Mouse (Mus musculus) CD4-positive, CD25-positive, alpha-beta regulatory T cell, adult 4 months (primary cell): Measurements from ENCODE around the gene Kcnma1. TPM values are rescaled to one million over a fixed set of nuclear protein-coding genes. Genes with fewer than 3 reads are reported as not detected.

Experiments
- ATAC-seq: one replicate; pipeline ENCODE4 v1.8.0; 2017
- polyA plus RNA-seq, 2 experiments: library from polyadenylated mRNA; unstranded; fragments of 100-300 nt; shearing (Covaris generic); gene quantifications; one replicate each; pipeline ENCODE4 v1.2.1; 2017

Kcnma1 gene
- polyA plus RNA-seq, 2 experiments from 2014 or later: not detected

DNA sequence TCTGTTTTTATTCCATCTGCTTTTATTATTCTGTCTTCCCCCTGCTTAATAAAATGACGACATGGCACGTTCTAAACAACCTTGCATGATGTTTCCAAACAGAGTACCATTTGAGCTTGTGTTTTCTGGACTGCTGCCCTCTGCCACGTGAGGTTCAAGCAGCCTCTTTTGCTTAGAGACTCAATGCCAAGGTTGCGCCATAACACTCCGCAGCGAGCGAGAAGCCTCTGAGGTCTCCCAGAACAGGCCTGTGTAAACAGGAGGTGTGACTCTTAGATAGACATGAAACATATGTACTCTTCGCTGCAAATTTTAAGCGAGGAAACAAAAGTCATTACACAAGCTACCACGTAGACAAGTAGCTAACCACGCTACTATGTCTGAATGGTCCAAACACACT is 55.2 kb downstream of the Kcnma1 start:
- no peak for ATAC-seq

DNA sequence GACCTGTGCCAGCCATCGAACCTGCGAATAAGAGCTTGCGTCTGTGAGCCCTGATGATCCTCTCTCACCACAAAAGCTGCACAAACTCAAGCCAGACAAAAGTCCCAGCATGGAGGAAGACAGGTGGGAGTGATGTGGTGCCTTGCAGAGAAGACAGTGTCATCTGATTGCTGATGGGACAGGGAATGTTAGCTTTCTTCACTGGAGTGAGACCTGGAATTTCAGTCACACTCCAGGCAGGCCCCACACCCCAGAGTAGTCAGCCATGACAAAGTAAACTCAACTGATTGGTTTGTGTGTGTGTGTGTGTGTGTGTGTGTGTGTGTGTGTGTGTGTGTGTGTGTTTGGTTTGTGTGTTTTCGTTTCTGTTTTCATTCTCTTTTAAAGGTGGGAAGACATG is 57.0 kb downstream of the Kcnma1 start:
- ATAC-seq: no peak

DNA sequence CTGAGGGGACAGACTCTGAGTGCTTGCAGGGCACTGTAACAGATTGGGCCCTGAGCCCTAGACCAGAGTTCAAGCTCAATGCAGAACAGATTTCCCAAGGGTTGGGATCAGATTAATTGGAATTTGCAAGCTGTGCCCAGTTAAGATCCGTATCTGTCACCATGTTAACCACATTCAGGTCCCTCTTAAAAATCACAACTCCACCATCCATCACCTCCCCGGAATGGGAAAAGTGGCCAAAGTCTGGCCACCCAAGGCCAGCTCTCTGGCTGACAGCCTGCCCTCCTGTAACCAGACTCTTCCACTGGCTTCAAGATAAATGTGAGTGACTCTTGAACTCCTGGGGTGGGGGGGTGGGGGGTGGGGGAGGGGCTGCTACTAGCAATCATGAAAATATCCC is 70.4 kb downstream of the Kcnma1 start:
- ATAC-seq: no peak

DNA sequence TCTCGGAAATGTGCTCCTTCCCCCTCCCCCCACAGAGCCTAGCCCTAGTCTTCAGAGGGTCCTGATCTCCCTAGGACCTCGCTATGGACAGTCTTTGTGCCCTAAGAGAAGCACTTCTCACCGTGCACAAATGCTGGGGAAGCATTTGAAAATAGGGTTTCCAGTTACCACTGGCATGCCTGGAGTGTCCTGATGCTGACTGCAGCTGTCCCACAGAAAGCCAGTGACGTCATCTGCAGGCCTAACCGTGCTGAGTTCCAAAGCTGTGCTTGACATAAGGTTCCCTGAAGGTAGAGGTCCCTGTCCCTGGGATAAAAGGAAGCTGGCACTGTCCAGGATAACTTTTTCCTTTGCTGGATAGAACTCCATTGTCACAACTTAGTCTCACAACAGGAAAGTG is 71.1 kb downstream of the Kcnma1 start:
- no peak for ATAC-seq

DNA sequence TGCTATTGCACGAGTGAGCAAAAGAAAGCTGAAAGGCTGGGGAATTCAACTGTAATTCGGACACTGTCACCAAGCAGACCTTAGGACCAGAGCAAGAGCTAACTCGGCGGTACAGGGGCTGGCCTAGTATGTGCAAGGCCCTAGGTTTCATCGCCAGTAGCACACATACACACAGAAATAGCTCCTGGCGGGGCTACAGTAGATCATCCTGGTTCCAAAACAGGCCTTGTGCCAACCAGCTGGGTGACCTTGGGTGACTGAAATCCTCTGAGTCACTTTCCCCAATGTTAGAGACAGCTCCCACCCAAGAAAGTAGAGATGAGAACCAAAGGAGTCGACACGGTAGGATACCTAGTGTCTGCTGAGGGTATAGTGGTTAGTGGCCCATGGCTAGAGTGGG is 72.2 kb downstream of the Kcnma1 start:
- no peak for ATAC-seq

DNA sequence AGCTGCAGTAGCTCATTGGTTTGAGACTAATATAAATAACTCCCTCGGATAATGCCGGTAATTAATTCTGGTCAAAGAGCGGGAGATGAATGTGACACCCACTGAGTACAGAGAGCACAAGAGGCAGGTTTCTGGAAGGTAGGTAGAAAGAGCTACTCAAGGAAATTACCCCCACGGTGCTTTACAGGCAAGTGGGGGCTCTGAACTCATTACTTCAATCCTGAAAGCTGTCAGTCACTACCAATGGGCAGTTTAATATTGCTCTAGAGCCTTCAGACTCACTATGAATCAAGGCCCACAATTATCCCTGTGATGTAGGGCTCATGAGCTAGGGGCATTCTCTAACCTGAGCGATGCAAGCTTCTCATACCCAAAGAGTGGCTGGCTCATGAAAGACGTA is 79.3 kb downstream of the Kcnma1 start:
- ATAC-seq: no peak

DNA sequence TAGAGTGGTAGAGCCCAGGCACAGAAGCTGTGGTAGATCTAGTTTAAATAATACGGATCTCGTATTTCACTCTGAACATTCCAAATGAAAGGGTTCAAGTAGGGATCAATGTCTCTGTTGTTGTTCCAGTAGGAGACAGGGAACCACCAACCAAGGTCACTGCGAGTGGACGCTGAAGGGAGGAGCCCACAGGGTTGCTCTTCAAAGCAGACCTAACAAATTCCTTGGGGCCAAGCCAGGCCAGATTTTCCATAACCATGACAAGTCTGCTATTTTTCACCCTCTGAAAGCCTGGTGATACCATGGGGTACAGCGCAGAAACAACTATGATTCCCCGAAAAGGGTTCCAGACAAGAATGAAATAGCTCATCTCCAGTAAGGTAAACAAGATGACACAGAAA is 82.6 kb downstream of the Kcnma1 start:
- ATAC-seq: no peak

DNA sequence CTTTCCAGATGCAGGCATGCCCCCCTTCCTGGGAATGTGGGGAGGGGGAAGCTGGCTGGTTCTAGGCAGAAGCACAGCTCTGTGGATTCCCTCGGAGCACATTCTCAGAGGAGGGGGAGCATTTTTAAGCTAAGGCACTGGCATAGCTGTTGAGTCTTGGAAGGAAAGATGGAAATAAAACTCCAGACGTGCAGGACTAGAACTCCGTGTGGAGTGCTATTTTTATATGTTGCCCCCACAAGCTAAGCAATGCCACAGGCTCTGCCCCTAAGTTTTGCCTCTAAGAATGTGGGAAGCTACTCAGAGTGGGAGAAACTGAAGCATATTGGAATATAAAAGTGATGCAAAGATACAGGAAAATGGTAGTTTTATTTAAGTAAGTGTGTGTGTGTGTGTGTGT is 85.1 kb downstream of the Kcnma1 start:
- no peak for ATAC-seq

DNA sequence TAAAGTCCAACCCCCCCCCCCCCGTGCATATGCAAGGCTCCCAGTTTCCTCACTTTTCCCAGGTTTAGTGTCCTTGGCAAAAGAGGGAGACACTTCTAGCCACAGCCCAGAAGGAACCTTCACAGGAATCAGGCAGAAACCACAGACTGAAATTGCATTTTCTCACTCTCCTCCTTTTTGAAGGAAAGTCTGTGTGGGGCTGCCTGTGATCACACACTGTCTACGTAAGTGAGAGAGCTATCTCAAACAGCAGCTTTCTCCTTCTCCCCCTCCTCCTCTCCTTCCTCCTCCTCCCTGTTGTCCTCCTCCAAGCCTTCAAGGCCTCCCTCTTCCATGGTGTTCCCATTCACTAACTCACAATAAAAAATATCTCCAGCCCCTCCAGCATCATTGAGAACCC is 90.9 kb downstream of the Kcnma1 start:
- ATAC-seq: no peak

DNA sequence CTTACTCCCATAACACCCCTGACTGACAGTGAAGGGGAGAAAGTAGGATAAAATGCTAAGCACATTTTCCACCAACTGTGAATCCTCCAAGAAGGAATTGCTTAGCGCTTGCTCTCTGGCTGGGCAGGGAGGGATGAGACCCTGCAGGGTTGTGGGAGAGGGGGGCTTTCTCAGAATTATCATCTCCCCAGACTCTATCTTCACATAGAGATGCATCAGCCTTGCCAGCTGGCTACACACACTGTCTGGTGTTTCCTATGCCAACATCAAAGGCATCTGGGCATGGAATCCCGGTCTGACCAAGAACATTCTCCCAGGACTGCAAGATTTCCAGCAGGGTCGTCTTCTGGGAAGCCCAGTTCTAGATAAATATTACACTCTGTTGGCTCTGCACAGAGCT is 91.5 kb downstream of the Kcnma1 start:
- no peak for ATAC-seq

DNA sequence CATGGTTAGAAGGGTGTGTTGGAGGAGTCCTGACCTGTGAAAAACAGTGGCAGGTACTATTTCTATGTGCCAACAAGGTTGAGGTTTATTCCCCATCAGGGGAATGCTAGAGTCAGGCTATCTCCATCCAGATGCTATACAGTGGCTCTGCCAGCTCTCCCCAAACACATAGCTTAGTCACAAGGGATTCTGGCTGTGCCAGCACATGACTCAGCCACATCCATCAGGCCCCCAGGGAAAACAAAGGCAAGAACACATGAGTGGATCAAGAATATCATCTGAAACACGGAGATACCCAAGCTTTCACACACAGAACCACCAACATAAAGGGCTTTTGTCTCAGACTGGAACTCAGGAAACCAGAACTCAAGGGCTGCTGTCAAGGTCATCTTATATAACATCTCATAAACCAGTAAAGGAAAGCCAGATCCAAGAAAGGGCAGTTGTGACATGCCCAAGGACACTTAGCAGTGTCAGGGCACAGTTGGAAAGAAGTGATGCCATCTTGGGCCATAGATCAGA is 103.1 kb downstream of the Kcnma1 start:
- ATAC-seq: no peak

DNA sequence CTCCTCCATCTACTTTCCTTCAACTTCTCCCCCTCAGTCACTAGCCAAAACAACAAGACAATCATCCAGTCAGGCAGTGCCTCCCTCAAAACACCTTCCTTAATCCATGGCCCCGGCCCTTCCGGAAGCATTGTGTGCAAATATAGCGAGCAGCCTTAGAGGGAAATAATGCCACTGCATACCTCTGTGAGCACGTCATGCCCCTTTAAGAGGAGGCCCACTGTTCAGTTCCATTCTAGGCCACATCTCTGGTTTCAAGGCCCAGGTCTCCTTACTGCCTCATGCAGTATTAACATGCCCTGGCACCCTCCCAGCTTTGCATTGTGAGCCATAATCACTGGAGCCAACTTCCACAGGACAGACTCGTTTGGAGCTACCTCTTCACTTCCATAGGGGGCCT is 105.7 kb downstream of the Kcnma1 start:
- no peak for ATAC-seq

DNA sequence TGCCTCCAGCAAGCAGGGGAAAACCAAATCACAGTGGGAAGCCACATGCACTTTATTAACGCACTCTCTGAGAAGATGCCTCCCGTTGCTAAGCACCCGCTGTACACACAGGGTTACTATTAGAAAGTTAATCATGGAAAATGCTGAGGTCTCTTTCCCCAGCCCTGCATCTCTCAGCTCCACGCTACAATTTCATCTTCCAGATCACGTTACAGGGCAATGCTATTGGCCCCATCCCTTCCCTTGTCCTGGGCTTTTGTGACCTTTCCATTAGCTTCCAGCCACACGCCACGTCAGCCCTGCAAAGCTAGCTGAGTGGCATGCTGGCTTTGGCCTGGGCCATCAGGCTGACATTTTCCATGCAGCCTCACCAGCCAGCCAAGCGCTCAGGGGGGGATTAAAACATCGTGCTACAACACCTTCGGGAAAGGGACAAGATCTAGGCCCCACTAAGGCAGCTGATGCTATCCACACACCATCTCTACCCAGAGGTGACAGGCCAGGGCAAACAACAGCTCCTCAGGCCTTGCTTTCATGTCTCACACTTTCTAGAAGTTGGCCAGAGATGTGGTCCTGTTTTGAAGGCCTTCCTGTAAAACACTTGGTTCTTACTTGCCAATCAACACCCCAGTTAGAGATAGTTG is 111.5 kb downstream of the Kcnma1 start:
- ATAC-seq: no peak

DNA sequence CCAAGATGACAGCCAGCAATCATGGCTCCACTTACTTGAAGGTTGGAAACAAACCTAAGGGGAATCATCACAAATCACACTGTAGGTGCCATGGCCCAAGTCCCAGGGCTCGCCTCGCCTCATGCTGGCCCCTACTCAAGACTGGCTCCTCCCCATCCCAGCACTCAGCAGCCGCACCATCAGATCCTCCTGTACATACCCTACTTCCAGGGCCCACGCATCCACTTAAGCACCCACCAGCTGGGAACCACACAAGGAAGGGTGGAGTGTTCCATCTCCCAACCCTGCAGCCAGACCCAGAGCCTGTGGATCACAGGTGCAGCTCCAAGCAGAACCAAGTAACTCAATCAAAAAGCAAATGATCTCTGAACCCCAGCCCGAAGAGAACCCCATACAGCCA is 114.8 kb downstream of the Kcnma1 start:
- ATAC-seq: no peak

DNA sequence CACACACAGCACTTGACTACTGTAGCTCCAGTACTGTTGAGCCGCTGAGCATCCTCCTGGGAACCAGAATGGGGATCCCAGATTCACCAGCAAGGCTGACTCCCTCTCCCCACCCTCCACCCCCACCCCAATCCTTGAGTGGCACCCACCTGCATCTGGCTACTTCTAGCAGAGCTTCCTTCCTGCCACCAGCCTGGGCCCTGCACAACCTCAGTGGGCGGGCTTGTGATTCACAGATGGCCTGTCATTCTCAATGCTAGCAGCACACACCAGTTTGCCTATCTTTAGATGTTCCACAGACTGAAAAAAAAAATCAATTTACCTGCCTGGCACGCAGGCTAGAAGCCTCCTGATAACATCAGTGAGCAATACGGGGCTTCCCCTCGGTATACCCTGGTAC is 116.5 kb downstream of the Kcnma1 start:
- no peak for ATAC-seq

DNA sequence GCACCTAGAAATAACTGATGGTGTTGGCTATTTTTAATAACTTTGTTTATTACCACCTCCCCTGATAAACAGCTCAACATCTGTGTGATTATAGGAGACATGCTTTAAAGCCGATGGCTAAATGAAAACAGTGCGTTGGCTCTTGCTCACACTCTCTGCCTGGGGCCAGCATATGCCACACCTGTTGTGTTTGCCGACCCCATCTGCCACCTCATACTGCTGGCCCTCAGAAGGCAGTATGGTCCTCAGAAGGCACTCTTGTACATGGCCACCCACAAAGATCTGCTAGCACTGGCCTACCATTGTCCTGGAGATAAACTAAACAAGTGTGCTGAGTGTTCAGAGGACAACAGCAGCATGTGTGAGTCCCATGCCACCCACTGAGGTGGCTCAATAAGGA is 118.3 kb downstream of the Kcnma1 start:
- ATAC-seq: no peak

DNA sequence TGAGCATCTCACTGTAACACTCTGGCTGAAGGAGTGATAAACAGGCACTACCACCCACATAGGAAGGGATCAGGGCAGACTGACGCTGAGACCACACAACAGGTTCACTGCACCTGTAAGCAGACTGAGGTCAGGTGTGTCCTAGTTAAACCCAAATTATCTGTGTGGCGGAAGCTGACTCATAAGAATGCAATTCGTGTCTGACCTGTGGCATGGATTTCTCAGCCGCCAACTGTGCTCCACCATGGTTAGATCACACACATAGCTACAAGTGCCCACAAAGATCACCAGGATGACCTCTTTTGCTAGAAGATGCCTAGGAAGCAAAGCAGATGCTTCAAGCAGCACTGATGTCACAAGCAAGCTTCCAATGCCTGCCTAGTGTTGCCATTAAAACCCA is 128.2 kb downstream of the Kcnma1 start:
- no peak for ATAC-seq

DNA sequence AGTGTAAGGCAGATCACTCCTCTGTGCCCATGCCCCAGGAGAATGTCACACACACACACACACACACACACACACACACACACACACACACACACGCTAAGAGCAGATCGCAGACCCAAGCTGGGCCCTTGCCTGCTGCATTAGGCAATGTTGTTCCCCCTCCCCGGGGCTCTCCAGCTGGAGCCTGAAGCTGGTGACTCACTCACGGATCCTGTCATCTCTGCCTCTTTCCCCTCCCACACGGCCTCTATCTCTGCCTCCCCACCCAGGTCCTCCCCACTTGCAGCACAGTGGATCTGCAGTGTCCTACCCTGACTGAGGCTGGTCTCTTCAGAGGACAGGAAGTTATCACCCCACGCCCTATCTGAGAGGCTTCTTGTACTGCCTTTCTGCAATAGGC is 128.8 kb downstream of the Kcnma1 start:
- ATAC-seq: no peak

DNA sequence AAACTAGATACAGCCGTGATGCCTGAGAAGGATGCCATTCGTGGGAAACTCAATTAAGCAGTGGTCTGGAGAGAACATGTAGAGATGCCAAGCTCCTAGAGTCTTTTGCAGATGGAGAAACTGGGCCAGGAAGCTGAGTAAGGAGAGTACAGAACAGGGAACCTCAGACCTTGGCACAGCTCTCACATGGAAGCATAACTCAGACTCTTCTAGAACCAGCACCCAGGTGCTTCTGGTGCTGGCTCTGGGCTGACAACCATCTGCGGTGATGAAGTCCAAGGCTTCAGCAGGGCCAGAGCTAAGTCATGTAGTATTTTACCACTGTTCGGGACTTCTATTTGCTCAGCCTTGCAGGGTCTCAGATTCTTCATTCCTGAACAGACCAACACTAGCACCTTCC is 129.2 kb downstream of the Kcnma1 start:
- no peak for ATAC-seq

DNA sequence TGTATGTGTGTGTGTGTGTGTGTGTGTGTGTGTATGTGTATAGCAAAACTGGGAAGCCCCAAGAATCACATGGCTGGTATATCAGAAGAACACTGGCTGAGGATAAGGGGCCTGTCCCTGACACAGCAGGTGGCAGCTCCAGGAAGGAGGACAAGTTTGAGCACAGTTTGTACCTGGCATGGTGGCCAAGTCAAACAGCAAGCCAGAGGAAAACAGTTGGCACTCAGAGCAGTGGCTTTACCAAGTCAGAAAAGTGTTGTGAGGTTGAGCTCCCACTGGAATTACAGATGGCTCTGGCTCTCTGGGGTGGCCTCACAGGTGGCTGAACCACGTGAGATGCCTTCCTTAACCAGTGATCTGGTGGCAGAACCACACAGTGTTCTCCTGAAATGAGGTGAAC is 132.3 kb downstream of the Kcnma1 start:
- ATAC-seq: no peak

DNA sequence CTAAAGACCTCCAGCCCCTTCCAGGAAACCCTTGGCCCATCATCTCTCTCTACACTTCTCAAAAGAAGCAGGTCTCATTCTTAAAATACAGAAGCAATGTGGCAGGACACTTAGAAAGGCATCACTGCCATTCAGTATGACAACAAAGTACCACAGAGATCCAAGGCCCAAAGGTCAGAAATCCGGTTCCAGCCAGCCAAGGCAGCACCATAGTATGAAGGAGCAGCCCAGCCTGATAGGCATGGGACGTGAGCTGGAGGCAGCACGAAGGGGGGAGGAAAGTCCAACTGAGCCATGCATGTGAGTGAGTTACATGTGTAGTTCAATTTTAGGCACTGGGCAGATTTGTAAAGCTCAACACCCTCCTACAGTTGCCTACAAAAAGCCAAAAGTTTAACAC is 135.0 kb downstream of the Kcnma1 start:
- ATAC-seq: no peak

DNA sequence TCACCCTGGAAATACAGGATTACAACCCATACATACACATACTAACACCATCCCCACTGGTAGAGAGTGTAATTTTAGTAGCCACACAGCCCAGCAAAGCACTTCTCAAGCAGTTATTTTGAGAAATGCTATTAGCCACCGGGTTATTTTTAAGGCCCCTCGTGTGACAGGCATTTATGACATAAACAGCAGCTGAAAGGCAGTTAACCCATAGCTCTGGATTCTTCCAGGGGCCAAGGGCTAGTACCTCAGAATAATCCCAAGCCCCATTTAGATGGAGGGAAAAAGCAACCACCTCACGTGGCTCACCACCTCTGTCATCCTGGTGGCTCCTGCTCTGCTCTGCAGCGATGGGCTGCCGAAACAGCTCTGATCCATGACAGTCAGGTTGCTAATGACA is 136.7 kb downstream of the Kcnma1 start:
- ATAC-seq: no peak

DNA sequence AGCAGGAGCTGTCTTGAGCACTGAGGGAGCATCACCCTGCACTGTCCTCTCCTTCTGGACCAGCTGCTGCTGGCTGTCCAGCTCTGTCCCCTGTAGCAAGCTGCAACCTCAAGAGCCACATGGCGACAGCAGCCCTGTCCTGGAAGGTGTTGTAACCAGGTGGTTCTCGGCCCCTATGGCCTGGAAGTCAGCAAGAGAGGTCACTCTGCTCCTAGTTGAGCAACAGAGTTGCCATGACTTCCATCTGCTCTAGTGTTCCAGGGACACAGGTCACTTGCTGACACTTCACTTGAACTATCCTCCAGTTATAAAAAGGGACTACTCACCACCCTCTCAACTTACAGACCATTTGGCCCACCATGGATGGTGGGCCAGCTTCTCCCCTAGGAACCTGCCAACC is 139.7 kb downstream of the Kcnma1 start:
- no peak for ATAC-seq

DNA sequence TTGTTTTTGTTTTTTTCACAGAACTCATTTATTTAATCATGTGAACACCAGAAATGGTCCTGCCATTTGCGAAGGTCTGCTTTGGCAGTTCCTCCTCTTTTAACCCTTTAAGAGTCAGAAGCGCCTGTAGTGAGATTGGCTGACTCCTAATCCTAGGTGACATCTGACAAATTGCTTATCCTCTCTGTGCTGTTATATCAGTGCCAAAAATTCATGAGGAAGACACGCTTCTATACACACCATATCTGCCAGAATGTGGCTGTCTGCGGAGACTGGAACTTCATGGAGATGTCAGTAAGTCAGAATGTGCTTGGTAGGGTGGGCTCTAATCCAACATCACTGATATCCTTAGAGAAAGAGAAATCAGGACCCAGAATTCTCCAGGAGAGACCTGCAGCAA is 157.3 kb downstream of the Kcnma1 start:
- no peak for ATAC-seq

DNA sequence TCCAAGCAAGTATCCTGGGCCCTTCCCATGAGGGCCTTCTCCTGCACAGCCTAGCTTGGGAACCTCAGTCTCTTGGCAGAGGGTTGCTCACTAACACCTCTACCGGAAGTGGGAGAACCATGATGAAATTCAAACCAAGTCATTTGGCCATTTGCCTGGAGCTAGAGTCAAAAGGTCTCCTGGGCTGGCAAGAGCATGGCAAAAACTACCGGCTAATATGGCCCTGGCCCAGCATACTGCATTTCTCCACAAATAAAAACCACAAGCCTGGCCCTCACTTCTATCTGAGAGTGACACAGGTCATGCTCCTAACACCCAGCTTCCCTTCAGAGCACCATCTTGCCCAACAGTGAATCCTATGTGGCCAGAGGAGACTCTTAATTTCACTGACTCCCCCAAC is 159.3 kb downstream of the Kcnma1 start:
- no peak for ATAC-seq
